Mouse (Mus musculus): ENCODE data around the gene Gm45753. TPM values are rescaled to one million over a fixed set of nuclear protein-coding genes. Genes with fewer than 3 reads are reported as not detected.

Gm45753 gene
- total RNA-seq, 2 experiments from 2014 or later: not detected

Other genes starting within 250 kb of the Gm45753 start
- not detected for gene Mtnr1a, start 239.3 kb downstream of the Gm45753 start, total RNA-seq (2021)
- gene F11, start 46.4 kb downstream of the Gm45753 start, total RNA-seq (2021): not detected
- gene Klkb1, start 13.6 kb downstream of the Gm45753 start, total RNA-seq (2021): not detected
- gene Cyp4v3, start 24.8 kb upstream of the Gm45753 start, total RNA-seq (2021): 1 to 10 TPM; 2.2 to 2.8 TPM
- 1 to 10 TPM; 5.0 to 5.1 TPM for gene Fam149a, start 73.8 kb upstream of the Gm45753 start, total RNA-seq (2021)
- 1 to 10 TPM; 6.2 to 7.8 TPM for gene Tlr3, start 102.6 kb upstream of the Gm45753 start, total RNA-seq (2021)
- 100 to 1,000 TPM; 568 to 575 TPM for gene Sorbs2, start 199.3 kb upstream of the Gm45753 start, total RNA-seq (2021)

All from heart, adult 18-20 months (tissue).